Mouse (Mus musculus) frontal cortex, adult (tissue): ENCODE measurements around the gene Slc12a6.

Source experiments
- ATAC-seq: cut with Nextera tagmentation; 2 replicates; pipeline ENCODE4 v1.9.2; 2017; ENCODE audit warnings: mild to moderate bottlenecking, moderate library complexity, mixed read lengths; ENCODE audit not compliant: low TSS enrichment

Slc12a6 gene

GRCm38 (mm10) chr2:112391346-112392000 lies 125.8 kb downstream of the Slc12a6 start:
- peak; percentile 57 for ATAC-seq

GRCm38 (mm10) chr2:112392689-112393088 lies 127.1 kb downstream of the Slc12a6 start:
- no peak for ATAC-seq

GRCm38 (mm10) chr2:112393958-112394357 lies 128.3 kb downstream of the Slc12a6 start:
- no peak for ATAC-seq

- no peak for ATAC-seq
Observed at GRCm38 (mm10) chr2:112396649-112397048, 131.0 kb downstream of the Slc12a6 start.

GRCm38 (mm10) chr2:112407030-112407429 lies 141.4 kb downstream of the Slc12a6 start:
- no peak for ATAC-seq
